Mouse (Mus musculus) frontal cortex, adult 2 months (tissue): ENCODE data around the gene Epha3. TPM values are rescaled to one million over a fixed set of nuclear protein-coding genes. Genes with fewer than 3 reads are reported as not detected.

Source experiments
- DNase-seq, 2 experiments: peaks; one replicate each; pipeline ENCODE4 v3.0.0; 2022; ENCODE audit warnings: low spot score in 1 of 2; ENCODE audit errors: extremely low spot score in 1 of 2
- polyA plus RNA-seq: library from polyadenylated mRNA; depleted of rRNA; stranded (reverse); fragments of >200 nt; gene quantifications from 2 replicates; pipeline ENCODE4 v1.2.3, GENCODE M21; 2012

The Epha3 gene
- polyA plus RNA-seq, 1 experiment = 8.0 TPM

GRCm38 (mm10) chr16:63528821-63529220, 335.2 kb downstream of the Epha3 start:
- no peak for DNase-seq

DNA sequence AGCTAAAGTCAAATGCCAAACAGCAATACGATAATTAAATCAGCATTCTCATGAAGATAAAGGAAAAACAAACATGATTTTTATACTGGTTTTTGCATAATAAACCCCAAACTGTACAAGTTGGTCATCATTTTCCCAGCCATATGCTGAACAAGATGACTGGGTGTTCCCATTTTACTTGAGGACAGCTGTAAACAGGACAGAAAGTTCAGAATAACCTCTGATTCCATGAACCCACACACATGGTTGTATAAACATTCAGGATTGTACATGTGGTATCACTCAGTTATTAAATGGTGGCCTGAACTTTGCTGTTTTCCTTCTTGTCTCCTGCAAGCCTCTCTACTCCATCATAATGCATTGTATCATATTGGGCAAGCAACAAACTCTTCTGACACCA, 346.3 kb downstream of the Epha3 start:
- DNase-seq = no peak

GRCm38 (mm10) chr16:63510069-63510468, 353.9 kb downstream of the Epha3 start:
- DNase-seq = no peak

DNA sequence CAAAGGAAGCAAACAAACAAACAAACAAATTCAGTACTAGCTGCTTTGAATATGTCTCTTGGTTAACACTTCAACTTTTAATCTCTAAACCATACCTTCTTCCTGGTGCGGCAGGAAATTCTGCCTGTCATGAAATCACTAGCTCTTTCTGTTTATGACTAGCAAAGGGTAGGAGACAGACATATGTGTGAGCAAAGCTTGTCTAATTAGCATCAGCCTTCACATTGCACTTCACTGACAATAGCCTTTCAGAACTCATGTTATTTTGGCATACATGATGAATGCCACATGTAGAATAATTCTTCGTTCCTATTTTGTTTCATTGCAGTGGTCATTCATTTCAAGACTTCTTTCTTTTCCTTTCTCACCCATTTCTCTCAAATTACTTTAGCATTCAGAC, 357.5 kb downstream of the Epha3 start:
- no peak for DNase-seq

DNA sequence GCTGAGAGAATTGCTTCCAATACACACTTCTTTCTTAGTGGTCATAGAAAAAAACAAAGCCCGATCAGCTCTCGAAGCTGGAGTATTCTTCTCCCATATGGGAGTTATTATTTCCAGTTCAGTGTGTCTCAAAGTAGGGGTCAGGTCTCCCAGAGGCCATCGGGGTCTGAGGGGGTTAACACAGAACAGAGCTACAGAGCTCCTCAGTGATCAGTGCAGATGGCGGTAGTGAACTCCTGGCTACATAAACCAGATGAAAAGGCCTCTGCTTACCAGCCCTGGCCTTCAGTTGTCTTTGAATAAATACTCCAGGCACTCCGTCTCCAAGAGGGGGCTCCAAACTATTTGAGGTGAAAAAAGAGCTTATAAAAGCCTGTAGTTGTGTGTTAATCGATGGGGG, 362.5 kb downstream of the Epha3 start:
- no peak for DNase-seq

DNA sequence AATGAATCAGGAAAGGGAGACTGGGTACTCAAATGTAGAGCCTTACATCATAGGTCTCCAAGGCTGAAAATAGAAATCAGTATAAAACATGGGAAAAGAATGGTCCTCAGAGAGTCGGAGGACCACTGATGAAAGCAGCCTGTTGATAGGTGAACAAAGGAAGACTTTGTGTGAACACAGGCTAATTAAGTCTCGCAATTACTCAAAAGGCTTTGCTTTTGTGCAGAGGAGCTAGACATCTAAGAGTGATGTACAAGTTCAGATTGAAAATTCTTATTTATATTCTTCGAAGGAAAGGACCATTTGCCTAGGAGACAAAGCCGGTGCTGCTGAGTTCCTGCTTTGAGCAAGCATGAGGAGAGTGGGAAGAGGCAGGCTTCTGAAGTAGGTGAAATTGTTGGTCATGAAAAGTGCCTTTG, 363.0 kb downstream of the Epha3 start:
- DNase-seq = no peak
